Mouse (Mus musculus) forebrain, embryonic 16.5 days (tissue): Measurements from ENCODE around the gene Hrh2. TPM values are rescaled to one million over a fixed set of nuclear protein-coding genes. Genes with fewer than 3 reads are reported as not detected.

ENCODE experiments used
- ATAC-seq: fragments of 200-750 bp; cut with Nextera tagmentation; 2 replicates; pipeline ENCODE4 v1.8.0; 2017; ENCODE audit warnings: mild to moderate bottlenecking, moderate library complexity
- H3K27ac ChIP-seq: fragments of 300-500 bp; sonication (generic); 2 replicates; pipeline ENCODE4 v1.5.1; 2014; ENCODE audit warnings: low read length, control low read depth
- H3K27me3 ChIP-seq: fragments of 300-500 bp; sonication (generic); replicated peaks from 2 replicates; pipeline ENCODE4 v1.6.1; 2014; ENCODE audit warnings: low read length; ENCODE audit not compliant: control insufficient read depth, insufficient read depth
- H3K36me3 ChIP-seq: fragments of 300-500 bp; sonication (generic); 2 replicates; pipeline ENCODE4 v1.6.1; 2014; ENCODE audit not compliant: control insufficient read depth, insufficient read depth
- H3K4me1 ChIP-seq: fragments of 300-500 bp; sonication (generic); replicated peaks from 2 replicates; pipeline ENCODE4 v1.6.1; 2014; ENCODE audit warnings: low read length; ENCODE audit not compliant: control insufficient read depth, insufficient read depth
- H3K4me2 ChIP-seq: fragments of 300-500 bp; sonication (generic); 2 replicates; pipeline ENCODE4 v1.6.1; 2014; ENCODE audit warnings: mild to moderate bottlenecking, low read length, control low read depth
- H3K4me3 ChIP-seq: fragments of 300-500 bp; sonication (generic); replicated peaks from 2 replicates; pipeline ENCODE4 v1.5.1; 2014; ENCODE audit warnings: mild to moderate bottlenecking, low read length, control low read depth
- H3K9ac ChIP-seq: fragments of 300-500 bp; sonication (generic); replicated peaks from 2 replicates; pipeline ENCODE4 v1.6.1; 2014; ENCODE audit warnings: low read depth, low read length, control low read depth
- H3K9me3 ChIP-seq: fragments of 300-500 bp; sonication (generic); 2 replicates; pipeline ENCODE4 v1.6.1; 2016; ENCODE audit warnings: low read length; ENCODE audit not compliant: control insufficient read depth
- WGBS: fragments of 180-500 bp; shearing (Covaris S2); extraction: QIAGEN DNeasy Blood & Tissue Kit; methylation state at CpG from one replicate; pipeline ENCODE4 v1.1.7; 2014; 5-methylcytosine and 5-hydroxymethylcytosine counted together
- polyA plus RNA-seq: library from polyadenylated mRNA; unstranded; fragments of >200 nt; fragmentation: Nextera tagmentation; extraction: Ambion mirVana; gene quantifications from 2 replicates; pipeline ENCODE4 v1.2.1, GENCODE M21; 2015

The Hrh2 gene
- 0.73 and 0.77 TPM in 2 replicates for polyA plus RNA-seq

GRCm38 (mm10) chr13:54192021-54192481, at the start of gene Hrh2:
Hrh2 (plus strand) TSS chr13:54192129.
- Histone ChIP-seq H3K36me3 (no peaks in the 10 kb centered on the region), H3K4me1 (0 out of 2 replicates have a peak, but pooled peaks cover 3% of the 10 kb centered on the region), H3K9ac (peak within 1 kb of the TSS; percentile 67), H3K9me3 (no peaks in the 10 kb centered on the region), H3K4me2 (peak within 1 kb of the TSS; percentile 75), H3K27me3 (0 out of 2 replicates have a peak, but pooled peaks cover 2% of the 10 kb centered on the region), H3K27ac (no peak within 1 kb of the TSS), H3K4me3 (peak within 1 kb of the TSS; percentile 56)
- ATAC-seq = peak; percentile 67
- 2% methylated on average over 31 of the region's 31 CpGs for WGBS

DNA sequence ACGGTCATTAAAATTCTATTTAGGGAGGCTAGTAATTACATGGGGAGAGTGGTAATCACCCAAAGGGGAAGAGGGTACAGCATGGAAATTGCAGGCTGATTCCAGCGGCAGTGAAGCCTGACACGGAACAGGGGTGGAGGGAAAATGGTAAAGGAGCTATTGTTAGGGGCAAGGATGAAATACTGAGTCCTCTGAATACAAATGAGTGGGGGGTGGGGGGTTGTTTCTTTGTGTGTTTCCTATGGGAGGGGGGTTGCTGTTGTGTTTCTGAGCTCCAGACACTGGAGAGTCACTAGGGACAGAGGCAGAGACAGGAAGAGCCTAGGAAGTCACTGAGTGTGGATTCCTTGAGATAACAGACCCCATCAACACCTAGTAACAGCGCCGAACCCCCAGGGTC, 48.1 kb upstream of the Hrh2 start:
- Histone ChIP-seq H3K9ac (no peak overlapping the region), H3K27me3 (no peaks in the 10 kb centered on the region), H3K27ac (no peak overlapping the region), H3K36me3 (no peaks in the 10 kb centered on the region), H3K4me3 (no peak overlapping the region), H3K4me1 (peaks cover 4% of the 10 kb centered on the region; the same call in 1 of the 2 replicates), H3K9me3 (0 out of 2 replicates have a peak, but pooled peaks cover 2% of the 10 kb centered on the region), H3K4me2 (no peak overlapping the region)
- WGBS = 35% methylated on average over 5 of the region's 5 CpGs
- ATAC-seq = no peak

DNA sequence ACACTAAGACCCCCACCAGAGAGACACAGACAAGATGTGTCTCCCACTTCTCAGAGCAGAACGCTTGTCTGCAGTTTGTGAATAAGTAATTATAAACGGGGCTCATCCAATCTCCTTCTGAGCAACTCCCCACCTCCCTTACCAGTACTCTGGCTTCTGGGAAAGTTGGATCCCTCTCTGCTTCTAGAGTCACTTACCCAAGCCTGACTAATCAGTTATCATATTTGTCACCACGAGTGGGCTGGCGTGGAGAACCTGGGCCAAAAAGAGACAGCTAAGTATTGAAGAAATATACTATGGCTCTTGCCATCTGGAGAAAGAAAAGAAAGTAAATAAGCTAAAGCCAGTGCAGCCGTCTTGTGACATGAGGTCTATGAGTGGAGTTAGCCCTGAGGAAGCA, 47.3 kb upstream of the Hrh2 start:
- 0 out of 2 replicates have a peak, but pooled peaks cover 2% of the 10 kb centered on the region for H3K9me3 ChIP-seq
- H3K36me3 ChIP-seq = no peaks in the 10 kb centered on the region
- WGBS = 72% methylated on average over 5 of the region's 5 CpGs
- H3K27ac ChIP-seq = no peak overlapping the region
- peaks cover 4% of the 10 kb centered on the region; the same call in 1 of the 2 replicates for H3K4me1 ChIP-seq
- ATAC-seq = no peak
- no peaks in the 10 kb centered on the region for H3K27me3 ChIP-seq
- no peak overlapping the region for H3K4me2 ChIP-seq
- no peak overlapping the region for H3K9ac ChIP-seq
- no peak overlapping the region for H3K4me3 ChIP-seq

- Histone ChIP-seq H3K9ac (no peak overlapping the region), H3K9me3 (0 out of 2 replicates have a peak, but pooled peaks cover 2% of the 10 kb centered on the region), H3K27ac (no peak overlapping the region), H3K4me3 (no peak overlapping the region), H3K4me2 (no peak overlapping the region), H3K4me1 (peaks cover 4% of the 10 kb centered on the region; the same call in 1 of the 2 replicates), H3K27me3 (no peaks in the 10 kb centered on the region), H3K36me3 (no peaks in the 10 kb centered on the region)
- 68% methylated on average over 1 of the region's 1 CpGs for WGBS
- no peak for ATAC-seq
Observed at GRCm38 (mm10) chr13:54147328-54147727, 44.6 kb upstream of the Hrh2 start.

DNA sequence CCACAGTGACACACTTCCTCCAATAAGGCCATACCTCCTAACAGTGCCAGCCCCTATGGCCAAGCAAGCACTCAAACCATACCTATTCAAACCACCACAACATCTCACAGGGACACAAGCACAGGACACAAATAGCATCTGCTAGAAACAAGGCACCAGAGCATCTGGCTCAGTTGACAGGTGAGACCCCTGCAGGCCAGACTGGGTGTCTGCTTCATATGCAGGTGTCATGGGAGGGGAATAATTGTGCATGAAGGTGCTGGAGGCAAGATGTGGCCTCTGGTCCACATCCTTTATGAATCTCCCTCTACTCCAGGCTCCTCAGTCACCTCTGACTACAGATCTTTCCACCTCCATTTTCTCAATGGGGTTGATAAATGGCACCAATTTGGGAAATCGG, 39.5 kb upstream of the Hrh2 start:
- H3K4me2 ChIP-seq = no peak overlapping the region
- H3K9ac ChIP-seq = no peak overlapping the region
- no peaks in the 10 kb centered on the region for H3K27me3 ChIP-seq
- whole genome bisulfite sequencing = 93% methylated on average over 1 of the region's 1 CpGs
- H3K9me3 ChIP-seq = no peaks in the 10 kb centered on the region
- no peaks in the 10 kb centered on the region for H3K36me3 ChIP-seq
- no peak for ATAC-seq
- no peaks in the 10 kb centered on the region for H3K4me1 ChIP-seq
- no peak overlapping the region for H3K4me3 ChIP-seq
- H3K27ac ChIP-seq = no peak overlapping the region

DNA sequence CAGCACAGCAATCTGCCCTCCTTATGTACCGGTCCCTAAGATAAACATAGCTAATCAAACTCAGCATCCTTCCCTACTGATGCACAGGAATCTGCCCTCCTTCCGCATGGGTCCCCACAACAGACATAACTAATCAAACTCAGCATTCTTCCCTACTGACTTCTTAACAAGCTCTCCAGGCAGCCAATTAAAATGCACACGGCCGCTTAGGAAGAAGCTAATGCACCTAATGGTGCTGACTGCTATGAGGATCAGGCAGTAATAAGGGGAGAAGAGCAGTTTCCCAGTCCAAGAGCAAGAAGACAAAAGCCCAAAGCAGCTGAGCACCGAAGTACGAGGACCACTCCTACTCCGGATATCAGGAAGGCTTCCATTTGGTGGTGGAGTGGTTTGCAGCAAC, 39.0 kb upstream of the Hrh2 start:
- Histone ChIP-seq H3K4me2 (no peak overlapping the region), H3K4me3 (no peak overlapping the region), H3K27ac (no peak overlapping the region), H3K4me1 (no peaks in the 10 kb centered on the region), H3K9ac (no peak overlapping the region), H3K27me3 (no peaks in the 10 kb centered on the region), H3K36me3 (no peaks in the 10 kb centered on the region), H3K9me3 (no peaks in the 10 kb centered on the region)
- WGBS = 37% methylated on average over 7 of the region's 7 CpGs
- no peak for ATAC-seq

DNA sequence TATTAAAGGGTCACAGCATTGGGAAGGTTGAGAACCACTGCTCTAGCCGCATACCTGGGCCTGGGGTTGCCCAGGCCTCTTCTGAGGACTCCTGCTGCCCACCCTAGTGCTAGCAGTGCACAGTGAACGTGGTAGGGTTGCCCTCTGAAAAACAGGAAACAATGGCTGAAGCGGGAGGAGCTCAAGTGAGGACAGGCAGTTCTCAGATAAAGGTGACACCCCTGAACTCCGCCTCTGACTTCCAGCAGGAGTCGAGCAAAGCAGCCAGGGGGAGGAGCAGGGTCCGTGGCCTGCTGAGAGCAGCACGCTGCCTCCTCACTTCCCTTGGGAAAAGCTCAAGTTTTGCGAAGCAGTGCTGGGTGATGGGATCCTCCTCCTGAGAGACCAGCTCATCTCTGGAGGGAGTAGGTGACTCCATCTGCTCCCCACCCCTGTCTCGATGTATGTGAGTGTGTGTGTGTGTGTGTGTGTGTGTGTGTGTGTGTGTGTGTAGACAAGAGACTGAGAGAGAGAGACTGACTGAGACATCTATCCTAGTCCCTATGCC, 38.2 kb upstream of the Hrh2 start:
- no peaks in the 10 kb centered on the region for H3K27me3 ChIP-seq
- H3K9me3 ChIP-seq = no peaks in the 10 kb centered on the region
- no peak for ATAC-seq
- no peak overlapping the region for H3K4me2 ChIP-seq
- WGBS = 25% methylated on average over 9 of the region's 9 CpGs
- peaks cover 2% of the 10 kb centered on the region; the same call in 1 of the 2 replicates for H3K4me1 ChIP-seq
- H3K9ac ChIP-seq = no peak overlapping the region
- no peak overlapping the region for H3K27ac ChIP-seq
- H3K4me3 ChIP-seq = no peak overlapping the region
- H3K36me3 ChIP-seq = no peaks in the 10 kb centered on the region

GRCm38 (mm10) chr13:54155822-54156221, 36.1 kb upstream of the Hrh2 start:
- ATAC-seq = no peak
- no peak overlapping the region for H3K27ac ChIP-seq
- H3K4me1 ChIP-seq = peaks cover 8% of the 10 kb centered on the region
- no peaks in the 10 kb centered on the region for H3K27me3 ChIP-seq
- no peak overlapping the region for H3K4me2 ChIP-seq
- 88% methylated on average over 2 of the region's 2 CpGs for WGBS
- no peak overlapping the region for H3K4me3 ChIP-seq
- no peaks in the 10 kb centered on the region for H3K9me3 ChIP-seq
- no peaks in the 10 kb centered on the region for H3K36me3 ChIP-seq
- H3K9ac ChIP-seq = no peak overlapping the region

GRCm38 (mm10) chr13:54159256-54159655, 32.7 kb upstream of the Hrh2 start:
- no peak for ATAC-seq

More at GRCm38 (mm10) chr13:54159256-54159655, 32.7 kb upstream of the Hrh2 start:
- Histone ChIP-seq H3K4me1 (peaks cover 8% of the 10 kb centered on the region), H3K36me3 (no peaks in the 10 kb centered on the region), H3K4me2 (no peak overlapping the region), H3K9me3 (no peaks in the 10 kb centered on the region), H3K27me3 (no peaks in the 10 kb centered on the region), H3K27ac (no peak overlapping the region), H3K4me3 (no peak overlapping the region), H3K9ac (0 out of 2 replicates have a peak overlapping the region, but pooled peaks have one; percentile 20)
- WGBS = 5% methylated on average over 7 of the region's 7 CpGs
